Mouse (Mus musculus): Measurements from ENCODE around the gene Macrod1. TPM values are rescaled to one million over a fixed set of nuclear protein-coding genes. Genes with fewer than 3 reads are reported as not detected.

Gene Macrod1
- polyA plus RNA-seq, 1 experiment from 2014 or later = 11.0 TPM

DNA sequence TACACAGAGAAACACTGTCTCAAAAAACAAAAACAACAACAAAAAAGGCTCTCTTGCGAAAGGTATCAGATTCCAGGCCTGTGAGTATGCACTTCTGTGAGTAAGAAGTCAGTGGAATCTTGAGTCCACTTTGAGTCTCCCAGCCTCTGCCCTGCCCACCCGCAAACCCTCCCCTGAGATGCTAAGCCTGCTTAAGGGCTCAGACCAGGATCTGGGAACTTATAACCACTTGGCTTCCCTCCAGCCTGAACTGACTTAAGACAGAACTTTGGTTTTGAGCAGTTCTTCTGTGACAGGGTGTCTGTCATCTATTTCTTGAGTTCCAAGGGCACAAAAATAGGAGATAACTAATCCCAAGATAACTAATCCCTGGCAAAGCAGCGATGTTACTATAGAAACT lies 156.4 kb downstream of the Macrod1 start:
- no peak overlapping the region for H3K27ac ChIP-seq (ENCODE audit: low read depth)
- peaks cover 15% of the 10 kb centered on the region for H3K4me1 ChIP-seq (ENCODE audit: insufficient read depth)
- no peak for TF ChIP-seq CTCF (IDR thresholded peaks at IDR 0.05; ENCODE audit: low read depth)
- peaks cover 42% of the 10 kb centered on the region for H3K36me3 ChIP-seq (ENCODE audit: insufficient read depth)
- no peak overlapping the region for H3K4me3 ChIP-seq (ENCODE audit: low read depth, low read length)
- H3K4me2 ChIP-seq = no peak overlapping the region
- WGBS = 89% methylated on average over 3 of the region's 3 CpGs
- DNase-seq (no peak), ATAC-seq (ENCODE audit: insufficient read depth) (no peak)
- H3K9ac ChIP-seq = no peak overlapping the region
- H3K9me3 ChIP-seq (ENCODE audit: low read depth, low read length) = no peaks in the 10 kb centered on the region
- no peaks in the 10 kb centered on the region for H3K27me3 ChIP-seq (ENCODE audit: insufficient read depth, low read length)

DNA sequence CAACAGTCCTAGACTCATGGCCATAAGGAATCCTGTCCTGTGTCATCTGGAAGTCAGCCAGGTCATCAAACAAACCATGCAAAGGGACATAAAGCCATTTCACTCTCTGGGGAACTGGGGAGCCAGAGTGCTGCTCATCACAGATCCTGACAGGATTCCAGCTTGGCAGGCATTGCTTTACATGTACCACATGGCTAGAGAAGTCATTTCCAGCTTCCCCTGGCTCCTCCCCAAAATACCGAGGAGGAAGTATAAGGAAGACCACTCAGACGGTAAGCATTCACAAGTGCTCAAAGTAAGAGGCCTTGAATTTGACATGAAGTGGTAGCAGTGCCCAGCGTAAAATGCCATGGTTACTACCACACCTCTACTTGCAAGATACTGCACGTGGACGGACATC lies 157.9 kb downstream of the Macrod1 start:
- ATAC-seq (ENCODE audit: insufficient read depth) = peak; percentile 35
- H3K27ac ChIP-seq (ENCODE audit: low read depth) = 0 out of 2 replicates have a peak overlapping the region, but pooled peaks have one; percentile 38
- H3K4me1 ChIP-seq (ENCODE audit: insufficient read depth) = peaks cover 15% of the 10 kb centered on the region
- TF ChIP-seq CTCF (IDR thresholded peaks at IDR 0.05; ENCODE audit: low read depth) = no peak
- no peak overlapping the region for H3K9ac ChIP-seq
- no peak overlapping the region for H3K4me3 ChIP-seq (ENCODE audit: low read depth, low read length)
- H3K27me3 ChIP-seq (ENCODE audit: insufficient read depth, low read length) = no peaks in the 10 kb centered on the region
- H3K36me3 ChIP-seq (ENCODE audit: insufficient read depth) = peaks cover 42% of the 10 kb centered on the region
- WGBS = 60% methylated on average over 5 of the region's 5 CpGs
- no peaks in the 10 kb centered on the region for H3K9me3 ChIP-seq (ENCODE audit: low read depth, low read length)
- DNase-seq = peak; percentile 85
- peak overlapping the region; percentile 15; the same call in 1 of the 2 replicates for H3K4me2 ChIP-seq

- no peak for TF ChIP-seq CTCF (IDR thresholded peaks at IDR 0.05; ENCODE audit: low read depth)
- Histone ChIP-seq H3K9ac (peak within 1 kb of the TSS; percentile 83), H3K27ac (ENCODE audit: low read depth) (peak within 1 kb of the TSS; percentile 84), H3K4me3 (ENCODE audit: low read depth, low read length) (peak within 1 kb of the TSS; percentile 89), H3K4me1 (ENCODE audit: insufficient read depth) (peaks cover 15% of the 10 kb centered on the region), H3K36me3 (ENCODE audit: insufficient read depth) (peaks cover 31% of the 10 kb centered on the region), H3K4me2 (peak within 1 kb of the TSS; percentile 95), H3K9me3 (ENCODE audit: low read depth, low read length) (no peaks in the 10 kb centered on the region), H3K27me3 (ENCODE audit: insufficient read depth, low read length) (no peaks in the 10 kb centered on the region)
- under 1% methylated on average over 50 of the region's 50 CpGs for WGBS
- DNase-seq (peak; percentile 99), ATAC-seq (ENCODE audit: insufficient read depth) (peak; percentile 98)
Observed at GRCm38 (mm10) chr19:7217162-7217925, 160.7 kb downstream of the Macrod1 start, which contains the start of gene Cox8a. Cox8a (minus strand) TSS chr19:7217616.

DNA sequence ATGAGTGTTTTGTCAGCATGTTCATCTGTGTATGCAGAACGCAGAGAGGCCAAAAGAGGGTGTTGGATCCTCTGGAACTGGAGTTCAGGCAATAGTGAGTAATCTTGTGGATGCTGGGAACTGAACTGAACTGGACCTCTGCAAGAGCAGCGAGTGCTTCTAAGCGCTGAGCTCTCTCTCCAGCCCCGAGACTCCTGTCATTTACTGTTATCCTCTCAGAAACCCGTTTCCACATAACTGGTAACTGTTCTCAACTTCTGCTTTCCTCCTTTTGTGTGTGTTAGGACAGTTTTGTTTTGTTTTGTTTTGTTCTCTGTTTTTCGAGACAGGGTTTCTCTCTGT lies 161.3 kb downstream of the Macrod1 start:
- peak; percentile 4; the same call in 1 of the 2 replicates for ATAC-seq (ENCODE audit: insufficient read depth)
- H3K4me2 ChIP-seq = peak overlapping the region; percentile 95
- peaks cover 15% of the 10 kb centered on the region for H3K4me1 ChIP-seq (ENCODE audit: insufficient read depth)
- peaks cover 29% of the 10 kb centered on the region for H3K36me3 ChIP-seq (ENCODE audit: insufficient read depth)
- no peaks in the 10 kb centered on the region for H3K9me3 ChIP-seq (ENCODE audit: low read depth, low read length)
- no peak for TF ChIP-seq CTCF (IDR thresholded peaks at IDR 0.05; ENCODE audit: low read depth)
- peak overlapping the region; percentile 32 for H3K9ac ChIP-seq
- no peak for DNase-seq
- H3K4me3 ChIP-seq (ENCODE audit: low read depth, low read length) = peak overlapping the region; percentile 89
- no peak overlapping the region for H3K27ac ChIP-seq (ENCODE audit: low read depth)
- WGBS = 12% methylated on average over 6 of the region's 6 CpGs
- H3K27me3 ChIP-seq (ENCODE audit: insufficient read depth, low read length) = no peaks in the 10 kb centered on the region

- H3K9ac ChIP-seq = no peak overlapping the region
- H3K4me3 ChIP-seq (ENCODE audit: low read depth, low read length) = no peak overlapping the region
- no peaks in the 10 kb centered on the region for H3K9me3 ChIP-seq (ENCODE audit: low read depth, low read length)
- DNase-seq (no peak), ATAC-seq (ENCODE audit: insufficient read depth) (no peak)
- no peaks in the 10 kb centered on the region for H3K27me3 ChIP-seq (ENCODE audit: insufficient read depth, low read length)
- WGBS = 95% methylated on average over 5 of the region's 5 CpGs
- peaks cover 15% of the 10 kb centered on the region for H3K4me1 ChIP-seq (ENCODE audit: insufficient read depth)
- H3K4me2 ChIP-seq = no peak overlapping the region
- H3K27ac ChIP-seq (ENCODE audit: low read depth) = no peak overlapping the region
- TF ChIP-seq CTCF (IDR thresholded peaks at IDR 0.05; ENCODE audit: low read depth) = no peak
- peaks cover 21% of the 10 kb centered on the region for H3K36me3 ChIP-seq (ENCODE audit: insufficient read depth)
Observed at GRCm38 (mm10) chr19:7218753-7219152, 162.1 kb downstream of the Macrod1 start.

GRCm38 (mm10) chr19:7222196-7222595 lies 165.6 kb downstream of the Macrod1 start:
- DNase-seq (no peak), ATAC-seq (ENCODE audit: insufficient read depth) (no peak)
- no peak overlapping the region for H3K4me2 ChIP-seq
- no peak overlapping the region for H3K9ac ChIP-seq
- H3K4me1 ChIP-seq (ENCODE audit: insufficient read depth) = no peaks in the 10 kb centered on the region; the same call in 1 of the 2 replicates
- 83% methylated on average over 6 of the region's 6 CpGs for WGBS
- no peak for TF ChIP-seq CTCF (IDR thresholded peaks at IDR 0.05; ENCODE audit: low read depth)
- no peaks in the 10 kb centered on the region for H3K9me3 ChIP-seq (ENCODE audit: low read depth, low read length)
- H3K4me3 ChIP-seq (ENCODE audit: low read depth, low read length) = no peak overlapping the region
- H3K27ac ChIP-seq (ENCODE audit: low read depth) = no peak overlapping the region
- peaks cover 19% of the 10 kb centered on the region for H3K36me3 ChIP-seq (ENCODE audit: insufficient read depth)
- H3K27me3 ChIP-seq (ENCODE audit: insufficient read depth, low read length) = no peaks in the 10 kb centered on the region

DNA sequence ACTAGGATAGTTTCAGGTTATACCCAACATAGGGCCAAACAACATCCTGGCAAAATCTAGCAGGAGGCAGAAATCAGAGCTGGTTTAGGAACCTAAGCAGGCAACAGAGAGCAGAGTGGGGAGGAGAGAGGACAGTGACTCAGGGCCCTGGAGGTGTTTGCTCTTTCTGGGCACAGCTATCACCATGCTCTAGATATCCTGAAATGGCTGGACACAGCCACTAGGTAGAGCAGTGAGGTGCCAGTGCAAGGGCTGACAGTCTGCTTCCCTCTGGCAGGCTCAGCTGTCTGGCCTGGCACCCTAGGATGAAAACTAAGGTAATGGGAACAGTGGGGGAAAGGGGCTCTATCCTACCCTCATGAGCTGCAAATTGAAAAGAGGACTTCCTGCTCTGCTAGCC lies 166.9 kb downstream of the Macrod1 start:
- ATAC-seq (ENCODE audit: insufficient read depth) (no peak), DNase-seq (no peak)

More for the DNA sequence above, 166.9 kb downstream of the Macrod1 start:
- 0 out of 2 replicates have a peak, but pooled peaks have one; percentile 10 for TF ChIP-seq CTCF (IDR thresholded peaks at IDR 0.05; ENCODE audit: low read depth)
- H3K9ac ChIP-seq = no peak overlapping the region
- H3K4me1 ChIP-seq (ENCODE audit: insufficient read depth) = no peaks in the 10 kb centered on the region
- no peak overlapping the region for H3K27ac ChIP-seq (ENCODE audit: low read depth)
- H3K9me3 ChIP-seq (ENCODE audit: low read depth, low read length) = no peaks in the 10 kb centered on the region
- no peak overlapping the region for H3K4me3 ChIP-seq (ENCODE audit: low read depth, low read length)
- H3K4me2 ChIP-seq = no peak overlapping the region
- H3K36me3 ChIP-seq (ENCODE audit: insufficient read depth) = peaks cover 31% of the 10 kb centered on the region
- H3K27me3 ChIP-seq (ENCODE audit: insufficient read depth, low read length) = no peaks in the 10 kb centered on the region
